Mouse (Mus musculus) left cerebral cortex, postnatal 4 days (tissue): Measurements from ENCODE around the gene Ppm1h. TPM values are rescaled to one million over a fixed set of nuclear protein-coding genes. Genes with fewer than 3 reads are reported as not detected.

Experiments used
- DNase-seq: peaks from one replicate; pipeline ENCODE4 v3.0.0-alpha.2; 2022
- intact Hi-C: fragments of 180-260 bp; cut with DNase I; formaldehyde crosslinking; loops from one replicate; pipeline ENCODE4 v1.15.1; 2025
- total RNA-seq, 2 experiments: library from RNA; stranded (reverse); gene quantifications; 2 replicates each; pipeline ENCODE4 v1.2.3; 2021

Gene Ppm1h
- total RNA-seq, 2 experiments from 2014 or later: 63.3 to 68.3 TPM

- intact Hi-C loops: no loop called here
These were observed 85.0 kb downstream of the Ppm1h start for GRCm38 (mm10) chr10:122763596-122763995.

GRCm38 (mm10) chr10:122764653-122765052, 86.1 kb downstream of the Ppm1h start:
- intact Hi-C loops: no loop called here

More at GRCm38 (mm10) chr10:122763596-122763995, 85.0 kb downstream of the Ppm1h start:
- no peak for DNase-seq

GRCm38 (mm10) chr10:122765521-122765920, 87.0 kb downstream of the Ppm1h start:
- DNase-seq: no peak
- intact Hi-C loops: no loop called here

More at GRCm38 (mm10) chr10:122764653-122765052, 86.1 kb downstream of the Ppm1h start:
- no peak for DNase-seq

GRCm38 (mm10) chr10:122765992-122766391, 87.4 kb downstream of the Ppm1h start:
- DNase-seq: no peak
- intact Hi-C loops: no loop called here

DNA sequence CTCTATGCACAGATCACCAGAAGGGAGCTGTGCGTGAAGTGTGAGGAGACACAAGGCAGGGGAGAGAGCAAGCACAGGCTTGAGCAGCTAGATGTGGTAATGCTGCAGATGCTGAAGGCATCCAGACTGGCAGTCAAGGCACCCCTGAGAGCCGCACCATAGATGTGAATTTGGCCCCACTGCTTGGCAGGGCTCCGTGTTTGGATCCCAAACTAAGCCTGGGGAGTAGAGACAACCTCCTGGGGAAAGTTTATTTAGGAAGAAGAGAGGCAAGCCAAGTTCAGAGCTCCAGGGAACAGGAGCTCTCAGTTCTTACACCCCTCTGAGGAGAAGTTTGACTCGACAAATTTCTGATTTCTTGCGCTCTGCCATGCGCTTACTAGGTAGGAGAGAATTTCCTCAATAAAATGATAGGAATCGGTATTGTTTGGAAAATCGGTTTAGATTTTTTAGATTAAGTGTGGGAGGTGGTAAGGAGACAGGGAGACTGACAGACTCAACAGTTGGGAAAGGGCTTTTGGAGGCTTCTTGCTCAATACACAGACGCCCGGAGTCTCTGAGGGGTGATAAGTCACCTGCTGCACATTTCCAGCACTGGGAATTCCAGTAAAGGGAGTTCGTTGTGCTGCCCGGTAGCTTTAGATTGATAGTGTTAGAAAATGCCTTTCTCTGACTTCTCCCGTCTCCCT, 89.8 kb downstream of the Ppm1h start:
- intact Hi-C loops: no loop called here
- no peak for DNase-seq

DNA sequence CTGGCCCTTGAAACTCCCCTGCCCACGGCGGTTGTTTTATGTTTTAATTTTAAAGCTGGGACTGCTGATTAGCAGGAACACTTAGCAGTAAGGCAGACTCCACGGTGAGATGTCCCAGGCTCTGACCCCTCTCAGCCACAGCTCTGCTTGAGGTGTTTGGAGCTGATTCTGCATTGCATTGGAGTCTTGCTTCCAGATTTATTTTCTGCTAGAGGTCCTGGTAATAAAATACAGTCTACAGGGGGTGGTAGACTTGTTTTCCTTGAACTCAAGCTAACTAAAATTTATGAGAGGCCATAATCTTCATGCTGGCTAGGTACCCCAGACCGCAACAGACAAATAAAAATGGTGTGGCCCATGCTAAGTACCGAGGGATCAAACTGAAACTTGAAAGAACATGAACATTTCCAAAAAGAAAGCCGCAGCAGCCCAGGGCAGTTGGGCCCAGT, 90.4 kb downstream of the Ppm1h start:
- DNase-seq: no peak
- intact Hi-C loops: no loop called here

- intact Hi-C loops: no loop called here
These were observed 91.8 kb downstream of the Ppm1h start for GRCm38 (mm10) chr10:122770337-122770736.

DNA sequence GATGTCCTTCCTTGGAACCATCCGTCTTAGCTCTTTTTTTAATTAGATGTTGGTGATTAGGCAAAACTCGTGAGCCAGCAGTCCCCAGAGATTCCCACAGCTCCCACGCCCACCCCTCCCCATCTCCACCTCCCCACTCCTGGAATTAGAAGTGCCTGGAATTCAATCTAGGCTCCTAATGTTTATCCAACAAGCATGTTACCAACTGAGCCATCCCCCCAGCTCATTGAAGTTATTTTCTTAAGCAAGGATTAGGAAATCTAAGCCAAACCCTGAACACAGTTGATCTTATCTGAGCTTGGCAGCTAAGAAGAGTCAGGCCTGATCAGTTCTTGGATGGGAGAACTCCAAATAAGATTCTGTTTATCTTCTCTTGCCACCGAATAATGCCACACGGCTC, 92.4 kb downstream of the Ppm1h start:
- no peak for DNase-seq
- intact Hi-C loops: no loop called here

More at GRCm38 (mm10) chr10:122770337-122770736, 91.8 kb downstream of the Ppm1h start:
- no peak for DNase-seq

DNA sequence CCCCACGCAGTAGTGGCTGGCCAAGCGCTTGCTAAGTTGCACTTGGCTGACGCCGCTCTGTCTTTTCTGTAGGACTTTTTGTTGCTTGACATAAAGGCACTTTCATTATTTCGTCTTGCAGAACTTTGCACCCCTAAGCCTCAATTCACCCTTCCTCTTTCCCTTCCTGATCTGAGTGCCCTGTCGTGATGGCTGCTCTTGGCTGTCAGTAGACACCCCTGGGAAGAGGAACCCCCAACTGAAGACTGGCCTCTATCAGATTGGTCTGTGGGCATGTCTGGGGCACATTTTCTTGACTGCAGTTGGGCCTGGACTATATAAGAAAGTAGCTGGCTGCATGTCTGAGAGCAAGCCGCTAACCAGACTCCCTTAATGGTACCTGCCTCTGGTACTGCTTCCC, 95.6 kb downstream of the Ppm1h start:
- intact Hi-C loops: no loop called here
- DNase-seq: no peak

GRCm38 (mm10) chr10:122777436-122777835, 98.9 kb downstream of the Ppm1h start:
- intact Hi-C loops: no loop called here
- DNase-seq: no peak

DNA sequence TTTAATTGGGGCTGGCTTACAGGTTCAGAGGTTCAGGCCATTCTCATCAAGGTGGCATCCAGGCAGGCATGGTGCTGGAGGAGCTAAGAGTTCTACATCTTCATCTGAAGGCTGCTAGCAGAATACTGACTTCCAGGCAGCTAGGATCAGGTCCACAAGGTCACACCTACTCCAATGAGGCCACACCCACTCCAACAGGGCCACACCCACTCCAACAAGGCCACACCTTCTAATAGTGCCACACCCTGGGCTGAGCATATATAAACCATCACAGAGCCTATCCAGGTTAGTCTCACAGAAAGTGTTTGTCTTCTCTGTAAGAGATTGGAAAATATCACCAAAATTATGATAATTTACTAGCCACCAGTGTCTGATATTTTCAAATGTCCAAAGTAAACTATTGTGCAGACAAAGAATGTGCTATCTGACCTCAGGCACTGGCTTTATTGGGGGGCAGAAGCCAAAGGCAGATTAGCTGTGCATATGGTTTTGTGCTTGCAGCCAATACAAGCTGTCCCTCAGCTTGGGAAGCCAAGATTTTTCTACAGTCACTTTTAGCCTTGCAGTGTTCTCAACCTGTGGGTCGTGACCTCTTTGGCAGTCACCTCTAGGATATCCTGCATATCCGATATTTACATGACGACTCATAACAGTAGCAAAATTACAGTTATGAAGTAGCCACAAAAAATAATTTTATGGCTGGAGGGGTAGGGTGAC, 99.5 kb downstream of the Ppm1h start:
- DNase-seq: no peak
- intact Hi-C loops: no loop called here

DNA sequence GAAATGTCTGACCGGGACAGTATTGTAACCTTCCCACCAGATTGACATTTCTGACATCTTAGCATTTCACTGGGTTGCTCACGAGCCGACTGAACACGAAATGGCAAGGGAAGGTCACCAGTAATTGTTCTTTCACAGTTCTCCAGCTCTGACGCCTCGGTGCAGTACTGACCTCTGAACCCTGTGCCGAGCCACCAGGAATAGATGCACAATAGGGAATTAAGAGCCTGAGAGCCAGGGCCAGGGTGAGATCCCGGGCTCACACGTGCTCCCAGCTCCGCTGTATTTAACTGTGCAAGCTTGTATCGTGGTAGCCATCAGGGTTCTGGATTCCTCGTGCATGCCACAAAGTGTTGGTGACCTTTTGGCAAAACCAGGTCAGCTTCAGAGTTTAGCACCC, 100.8 kb downstream of the Ppm1h start:
- no peak for DNase-seq

DNA sequence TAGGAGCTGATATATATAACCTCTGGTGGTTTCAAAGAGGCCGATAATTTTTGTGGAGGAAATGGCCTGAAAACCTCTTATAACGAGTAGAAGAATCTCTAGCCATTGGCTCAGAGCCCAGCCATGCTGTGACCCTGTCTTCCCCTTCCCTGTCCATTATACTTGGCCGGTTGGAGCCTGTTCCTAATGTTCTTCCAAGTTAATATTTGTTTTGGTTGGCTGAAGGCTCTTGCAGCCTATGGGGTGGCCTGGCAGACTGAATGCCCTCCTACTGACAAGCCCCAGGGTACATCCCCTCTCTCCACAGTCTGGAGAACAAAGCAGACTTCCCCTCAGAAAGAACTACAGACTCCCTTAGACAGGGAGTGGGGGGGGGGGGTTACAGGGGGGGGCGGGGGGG, 104.2 kb downstream of the Ppm1h start:
- intact Hi-C loops: no loop called here

More for the DNA sequence above, 100.8 kb downstream of the Ppm1h start:
- intact Hi-C loops: no loop called here

GRCm38 (mm10) chr10:122789648-122790170, 111.1 kb downstream of the Ppm1h start:
- DNase-seq: no peak
- intact Hi-C loops: loop anchor here (10.0 kb wide), 1 partner anchor 105 kb away; no protein-coding TSS in a partner anchor

More for the DNA sequence above, 104.2 kb downstream of the Ppm1h start:
- DNase-seq: peak; percentile 76

DNA sequence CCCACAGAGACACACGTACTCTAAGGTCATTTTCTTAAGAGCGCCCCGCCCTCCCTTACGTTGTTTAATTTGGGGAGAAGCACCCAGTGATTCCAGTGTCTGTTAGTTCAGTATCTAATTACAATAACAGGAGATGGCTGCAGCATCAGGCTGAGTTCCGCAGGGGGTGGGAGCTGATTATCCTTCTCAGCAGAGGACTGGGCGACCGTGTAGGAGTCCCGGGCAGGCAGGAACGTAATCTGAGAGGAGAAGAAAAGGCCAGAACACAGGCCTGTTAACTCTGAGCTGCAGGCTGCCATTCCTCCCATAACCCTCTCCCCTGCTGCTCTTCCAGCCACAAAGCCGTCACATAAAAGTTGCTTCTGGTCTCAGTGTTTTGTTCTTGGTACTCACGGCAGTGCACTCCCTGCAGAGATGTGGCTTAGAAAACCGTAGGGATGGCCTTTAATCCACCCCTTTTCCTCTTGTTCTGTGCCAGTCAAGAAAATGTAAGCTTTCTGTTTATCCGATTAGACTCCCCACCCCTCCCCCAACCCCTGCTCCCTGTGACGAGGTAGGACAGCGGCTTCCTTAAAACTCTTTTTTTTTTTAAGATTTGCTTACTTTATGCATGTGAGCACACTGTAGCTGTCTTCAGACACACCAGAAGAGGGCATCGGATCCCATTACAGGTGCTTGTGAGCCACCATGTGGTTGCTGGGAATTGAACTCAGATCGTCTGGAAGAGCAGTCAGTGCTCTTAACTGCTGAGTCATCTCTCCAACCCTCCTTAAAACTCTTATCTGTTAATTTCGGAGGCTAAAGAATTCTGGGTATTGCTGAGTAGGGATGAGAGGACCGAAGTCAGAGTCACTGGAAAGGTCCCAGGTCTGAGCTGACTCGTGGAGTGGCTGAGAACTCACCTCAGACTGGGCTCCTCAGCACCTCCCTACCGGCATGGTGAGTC, 113.7 kb downstream of the Ppm1h start:
- DNase-seq: peak; percentile 35
- intact Hi-C loops: loop anchor here (2.0 to 10.0 kb wide), 2 partner anchors 107 to 239 kb away; no protein-coding TSS in a partner anchor

GRCm38 (mm10) chr10:122793193-122793592, 114.6 kb downstream of the Ppm1h start:
- intact Hi-C loops: loop anchor here (2.0 to 10.0 kb wide), 2 partner anchors 108 to 240 kb away; no protein-coding TSS in a partner anchor
- no peak for DNase-seq

GRCm38 (mm10) chr10:122794187-122794850, 115.8 kb downstream of the Ppm1h start:
- DNase-seq: peak; percentile 77
- intact Hi-C loops: loop anchor here (10.0 kb wide), 1 partner anchor 110 kb away; no protein-coding TSS in a partner anchor

GRCm38 (mm10) chr10:122797955-122798354, 119.4 kb downstream of the Ppm1h start:
- DNase-seq: no peak
- intact Hi-C loops: loop anchor here (10.0 kb wide), 1 partner anchor 113 kb away; no protein-coding TSS in a partner anchor

DNA sequence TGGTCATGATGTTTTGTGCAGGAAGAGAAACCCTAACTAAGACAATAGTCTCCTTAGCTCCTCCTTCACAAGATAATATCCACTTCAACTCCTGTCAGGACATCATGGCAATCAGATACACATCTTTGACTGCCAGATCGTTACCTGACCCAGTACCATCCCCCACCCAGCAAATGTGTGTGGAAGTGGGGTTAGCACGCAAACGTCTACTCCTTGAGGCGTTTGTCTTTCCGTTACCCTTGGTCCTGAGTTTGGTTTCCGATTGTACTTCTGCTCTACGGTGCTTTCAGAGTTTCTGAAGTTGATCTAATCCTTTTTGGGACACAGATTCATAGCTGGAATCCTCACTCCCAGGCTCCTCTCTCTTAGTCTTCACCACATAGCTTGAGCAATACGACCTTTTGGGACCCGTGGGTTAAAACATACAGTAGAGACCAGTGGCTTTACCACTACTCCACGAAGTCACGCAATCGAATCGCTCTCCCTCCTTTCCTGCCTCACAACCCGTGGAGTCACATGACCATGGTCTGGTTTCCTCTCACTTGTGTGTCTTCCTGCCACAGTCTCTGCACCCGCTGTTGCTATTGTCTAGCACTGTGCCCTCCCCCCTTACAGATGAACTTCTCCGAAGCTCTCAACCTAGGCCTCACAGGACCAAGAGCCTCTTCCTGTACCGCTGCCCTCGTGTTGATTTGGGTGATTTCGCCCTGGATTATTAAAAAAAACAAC, 121.6 kb downstream of the Ppm1h start:
- intact Hi-C loops: loop anchor here (10.0 kb wide), 1 partner anchor 295 kb away; no protein-coding TSS in a partner anchor
- no peak for DNase-seq
